Mouse (Mus musculus) forebrain, embryonic 10.5 days (tissue): ENCODE data around the gene Rpl22. TPM values are rescaled to one million over a fixed set of nuclear protein-coding genes. Genes with fewer than 3 reads are reported as not detected.

Source experiments
- DNase-seq: peaks from one replicate; pipeline ENCODE4 v3.0.0-alpha.2; 2017; ENCODE audit warnings: low spot score; ENCODE audit errors: extremely low spot score
- H3K27ac ChIP-seq: fragments of 300-500 bp; sonication (generic); 2 replicates; pipeline ENCODE4 v1.5.1; 2016; ENCODE audit warnings: mild to moderate bottlenecking
- H3K27me3 ChIP-seq: fragments of 300-500 bp; sonication (generic); 2 replicates; pipeline ENCODE4 v1.6.1; 2016; ENCODE audit warnings: mild to moderate bottlenecking; ENCODE audit not compliant: poor library complexity, severe bottlenecking
- H3K36me3 ChIP-seq: fragments of 300-500 bp; sonication (generic); replicated peaks from 2 replicates; pipeline ENCODE4 v1.6.1; 2016; ENCODE audit warnings: mild to moderate bottlenecking, moderate library complexity
- H3K4me1 ChIP-seq: fragments of 300-500 bp; sonication (generic); 2 replicates; pipeline ENCODE4 v1.6.1; 2016
- H3K4me3 ChIP-seq: fragments of 300-500 bp; sonication (generic); 2 replicates; pipeline ENCODE4 v1.5.1; 2016; ENCODE audit warnings: mild to moderate bottlenecking, moderate library complexity
- H3K9me3 ChIP-seq: fragments of 300-500 bp; sonication (generic); 2 replicates; pipeline ENCODE4 v1.6.1; 2016; ENCODE audit warnings: mild to moderate bottlenecking, moderate library complexity
- WGBS: fragments of 180-500 bp; shearing (Covaris S2); methylation state at CpG from one replicate; pipeline ENCODE4 v1.1.7; 2016; 5-methylcytosine and 5-hydroxymethylcytosine counted together
- polyA plus RNA-seq: library from polyadenylated mRNA; unstranded; fragments of >200 nt; fragmentation: Nextera tagmentation; extraction: Ambion mirVana; gene quantifications from 2 replicates; pipeline ENCODE4 v1.2.1, GENCODE M21; 2016

Gene Rpl22
- polyA plus RNA-seq, 1 experiment from 2014 or later = 363 TPM

- no peak for DNase-seq
- no peak overlapping the region for H3K27ac ChIP-seq
- peaks cover 9% of the 10 kb centered on the region for H3K4me1 ChIP-seq
- H3K36me3 ChIP-seq = peaks cover 67% of the 10 kb centered on the region
- no peak overlapping the region for H3K4me3 ChIP-seq
- H3K9me3 ChIP-seq = no peaks in the 10 kb centered on the region
- peaks cover 8% of the 10 kb centered on the region; the same call in 1 of the 2 replicates for H3K27me3 ChIP-seq
- WGBS = 91% methylated on average over 10 of the region's 10 CpGs
These were observed 22.4 kb upstream of the Rpl22 start for GRCm38 (mm10) chr4:152303172-152303571.

GRCm38 (mm10) chr4:152304685-152305084 is 20.9 kb upstream of the Rpl22 start:
- Histone ChIP-seq H3K27ac (no peak overlapping the region), H3K36me3 (peaks cover 70% of the 10 kb centered on the region), H3K9me3 (no peaks in the 10 kb centered on the region), H3K27me3 (peaks cover 11% of the 10 kb centered on the region), H3K4me3 (no peak overlapping the region), H3K4me1 (no peaks in the 10 kb centered on the region)
- no peak for DNase-seq
- WGBS = 94% methylated on average over 6 of the region's 6 CpGs

GRCm38 (mm10) chr4:152305991-152306390 is 19.6 kb upstream of the Rpl22 start:
- WGBS = 93% methylated on average over 6 of the region's 6 CpGs
- Histone ChIP-seq H3K4me3 (no peak overlapping the region), H3K36me3 (peaks cover 57% of the 10 kb centered on the region), H3K27me3 (peaks cover 24% of the 10 kb centered on the region), H3K27ac (no peak overlapping the region), H3K9me3 (no peaks in the 10 kb centered on the region), H3K4me1 (no peaks in the 10 kb centered on the region)
- DNase-seq = no peak

GRCm38 (mm10) chr4:152307542-152307941 is 18.0 kb upstream of the Rpl22 start:
- Histone ChIP-seq H3K9me3 (no peaks in the 10 kb centered on the region), H3K4me3 (no peak overlapping the region), H3K27me3 (peaks cover 40% of the 10 kb centered on the region), H3K4me1 (peaks cover 9% of the 10 kb centered on the region), H3K27ac (no peak overlapping the region), H3K36me3 (peaks cover 42% of the 10 kb centered on the region)
- no peak for DNase-seq
- 81% methylated on average over 9 of the region's 9 CpGs for WGBS

- Histone ChIP-seq H3K4me3 (peak overlapping the region; percentile 47; the same call in 1 of the 2 replicates), H3K9me3 (no peaks in the 10 kb centered on the region), H3K36me3 (peaks cover 9% of the 10 kb centered on the region), H3K27me3 (peaks cover 86% of the 10 kb centered on the region), H3K4me1 (peaks cover 41% of the 10 kb centered on the region), H3K27ac (no peak overlapping the region)
- 3% methylated on average over 14 of the region's 14 CpGs for WGBS
- DNase-seq = no peak
These were observed 13.4 kb upstream of the Rpl22 start for GRCm38 (mm10) chr4:152312186-152312585.

- 1% methylated on average over 29 of the region's 29 CpGs for WGBS
- Histone ChIP-seq H3K4me3 (peak overlapping the region; percentile 47), H3K36me3 (peaks cover 6% of the 10 kb centered on the region), H3K4me1 (peaks cover 44% of the 10 kb centered on the region), H3K27me3 (peaks cover 97% of the 10 kb centered on the region), H3K27ac (0 out of 2 replicates have a peak overlapping the region, but pooled peaks have one; percentile 30), H3K9me3 (no peaks in the 10 kb centered on the region)
- DNase-seq = no peak
These were observed 12.3 kb upstream of the Rpl22 start for GRCm38 (mm10) chr4:152313211-152313632.

- H3K27ac ChIP-seq = no peak overlapping the region
- H3K27me3 ChIP-seq = peaks cover 100% of the 10 kb centered on the region
- no peak for DNase-seq
- peak overlapping the region; percentile 47 for H3K4me3 ChIP-seq
- H3K4me1 ChIP-seq = peaks cover 51% of the 10 kb centered on the region
- no peaks in the 10 kb centered on the region for H3K9me3 ChIP-seq
- peaks cover 3% of the 10 kb centered on the region for H3K36me3 ChIP-seq
These were observed 11.6 kb upstream of the Rpl22 start for GRCm38 (mm10) chr4:152313934-152314333.

GRCm38 (mm10) chr4:152315498-152316213 is 9.9 kb upstream of the Rpl22 start:
- peaks cover 53% of the 10 kb centered on the region for H3K4me1 ChIP-seq
- WGBS = under 1% methylated on average over 43 of the region's 43 CpGs

GRCm38 (mm10) chr4:152317631-152318033 is 7.9 kb upstream of the Rpl22 start:
- Histone ChIP-seq H3K27ac (no peak overlapping the region), H3K4me3 (no peak overlapping the region), H3K27me3 (peaks cover 64% of the 10 kb centered on the region), H3K36me3 (no peaks in the 10 kb centered on the region), H3K9me3 (no peaks in the 10 kb centered on the region), H3K4me1 (peaks cover 48% of the 10 kb centered on the region)
- no peak for DNase-seq
- WGBS = 85% methylated on average over 6 of the region's 6 CpGs

More at GRCm38 (mm10) chr4:152315498-152316213, 9.9 kb upstream of the Rpl22 start:
- Histone ChIP-seq H3K27ac (no peak overlapping the region), H3K36me3 (no peaks in the 10 kb centered on the region), H3K27me3 (peaks cover 84% of the 10 kb centered on the region), H3K4me3 (peak overlapping the region; percentile 41), H3K9me3 (no peaks in the 10 kb centered on the region)
- DNase-seq = no peak

GRCm38 (mm10) chr4:152318517-152319234 is 6.9 kb upstream of the Rpl22 start, which contains the start of gene Rnf207:
Rnf207 (minus strand) TSS chr4:152318993.
- peaks cover 38% of the 10 kb centered on the region for H3K4me1 ChIP-seq
- peaks cover 54% of the 10 kb centered on the region for H3K27me3 ChIP-seq
- H3K27ac ChIP-seq = peak within 1 kb of the TSS; percentile 41; the same call in 1 of the 2 replicates
- 2% methylated on average over 26 of the region's 26 CpGs for WGBS
- H3K9me3 ChIP-seq = no peaks in the 10 kb centered on the region
- no peaks in the 10 kb centered on the region for H3K36me3 ChIP-seq
- H3K4me3 ChIP-seq = peak within 1 kb of the TSS; percentile 42
- DNase-seq = peak; percentile 64

GRCm38 (mm10) chr4:152321464-152321863 is 4.1 kb upstream of the Rpl22 start:
- H3K4me1 ChIP-seq = peaks cover 18% of the 10 kb centered on the region
- DNase-seq = no peak
- H3K27me3 ChIP-seq = peaks cover 26% of the 10 kb centered on the region
- H3K9me3 ChIP-seq = no peaks in the 10 kb centered on the region
- WGBS = 63% methylated on average over 5 of the region's 5 CpGs
- H3K4me3 ChIP-seq = no peak overlapping the region
- no peak overlapping the region for H3K27ac ChIP-seq
- no peaks in the 10 kb centered on the region for H3K36me3 ChIP-seq

GRCm38 (mm10) chr4:152324641-152325562 is 640 bp upstream of the Rpl22 start:
- no peak for DNase-seq
- Histone ChIP-seq H3K4me3 (peak overlapping the region; percentile 75), H3K36me3 (peaks cover 29% of the 10 kb centered on the region), H3K27ac (peak overlapping the region; percentile 94), H3K9me3 (no peaks in the 10 kb centered on the region), H3K27me3 (no peaks in the 10 kb centered on the region), H3K4me1 (peaks cover 24% of the 10 kb centered on the region)
- 58% methylated on average over 16 of the region's 16 CpGs for WGBS
